Mouse (Mus musculus): ENCODE data around the gene Prkab1.

DNA sequence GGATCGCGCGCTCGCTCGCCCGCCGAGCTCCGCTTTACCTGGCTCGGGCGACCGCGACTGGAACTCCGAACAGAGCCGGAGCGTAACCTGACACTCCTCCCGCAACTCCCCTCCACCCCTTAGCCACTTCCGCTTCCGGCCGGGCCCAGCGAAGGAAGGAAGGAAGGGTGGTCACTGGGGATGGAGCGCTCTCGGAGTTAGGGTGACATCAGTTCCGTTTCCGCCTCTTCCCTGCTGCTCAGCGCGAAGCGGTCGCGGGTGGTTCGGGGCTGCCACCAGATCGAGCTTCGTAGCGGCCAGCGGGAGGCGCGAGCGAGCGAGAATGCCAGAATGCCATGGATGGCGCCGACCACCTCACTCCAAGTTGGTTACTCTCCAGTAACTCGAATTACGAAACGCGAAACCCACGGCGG, at the start of gene Prkab1:
- no peak for TF ChIP-seq GATA1 (IDR thresholded peaks at IDR 0.05; ENCODE audit: borderline replicate concordance, low read length)
- TF ChIP-seq FLI1 (IDR thresholded peaks at IDR 0.05; ENCODE audit: low read length): peak; percentile 95

Data from megakaryocyte, embryonic 14.5 days (primary cell).